Mouse (Mus musculus): Measurements from ENCODE around the gene Gnaq.
A peak's percentile ranks its signal among the peaks of the same experiment; 100 is the strongest.

DNA sequence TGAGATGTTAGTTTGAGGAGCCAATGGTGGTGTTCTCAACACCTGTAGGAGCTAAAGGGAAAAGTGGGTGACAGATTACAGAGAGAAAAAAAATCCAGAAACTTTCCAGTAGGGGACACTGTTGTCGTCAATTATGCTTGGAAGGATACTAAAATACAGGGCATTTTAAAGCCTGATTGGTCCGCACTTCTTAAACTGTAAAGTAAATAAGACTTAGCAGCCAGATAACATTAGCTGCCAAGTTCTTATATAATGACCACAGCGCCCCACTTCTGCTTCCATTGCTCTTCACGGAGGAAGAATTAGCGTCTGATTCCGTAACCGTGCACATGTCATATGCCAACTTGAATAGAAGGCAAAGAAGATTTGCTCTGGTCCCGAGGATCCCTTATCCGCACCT is 302.2 kb downstream of the Gnaq start:
- TF ChIP-seq ELF1 (IDR thresholded peaks at IDR 0.05; ENCODE audit: low read depth, low read length): no peak
- TF ChIP-seq TCF12 (IDR thresholded peaks at IDR 0.05; ENCODE audit: low read depth, low read length): no peak
- TF ChIP-seq CTCF (conservative IDR thresholded peaks at IDR 0.05 in 1 of 2, IDR thresholded peaks at IDR 0.05 in 1 of 2; ENCODE audit: low read depth in 2 of 2, low read length in 2 of 2): peak in 1 of 2 experiments; percentile 75; a peak in 2 of 4 replicates
- TF ChIP-seq SIN3A (IDR thresholded peaks at IDR 0.05; ENCODE audit: low read length): no peak
- no peak for TF ChIP-seq POLR2A (IDR thresholded peaks at IDR 0.05; ENCODE audit: low read depth, low read length)
- TF ChIP-seq JUN (IDR thresholded peaks at IDR 0.05; ENCODE audit: insufficient read depth, low read depth, low read length): no peak

All from CH12.LX (cell line).